Mouse (Mus musculus): ENCODE data around the gene Rpl10l. TPM values are rescaled to one million over a fixed set of nuclear protein-coding genes. Genes with fewer than 3 reads are reported as not detected.

The Rpl10l gene
- polyA plus RNA-seq (2012; rRNA removed): not detected in 2 replicates
- polyA plus RNA-seq (2014; fragmentation: Nextera tagmentation; extraction: Ambion mirVana): not detected in 2 replicates

DNA sequence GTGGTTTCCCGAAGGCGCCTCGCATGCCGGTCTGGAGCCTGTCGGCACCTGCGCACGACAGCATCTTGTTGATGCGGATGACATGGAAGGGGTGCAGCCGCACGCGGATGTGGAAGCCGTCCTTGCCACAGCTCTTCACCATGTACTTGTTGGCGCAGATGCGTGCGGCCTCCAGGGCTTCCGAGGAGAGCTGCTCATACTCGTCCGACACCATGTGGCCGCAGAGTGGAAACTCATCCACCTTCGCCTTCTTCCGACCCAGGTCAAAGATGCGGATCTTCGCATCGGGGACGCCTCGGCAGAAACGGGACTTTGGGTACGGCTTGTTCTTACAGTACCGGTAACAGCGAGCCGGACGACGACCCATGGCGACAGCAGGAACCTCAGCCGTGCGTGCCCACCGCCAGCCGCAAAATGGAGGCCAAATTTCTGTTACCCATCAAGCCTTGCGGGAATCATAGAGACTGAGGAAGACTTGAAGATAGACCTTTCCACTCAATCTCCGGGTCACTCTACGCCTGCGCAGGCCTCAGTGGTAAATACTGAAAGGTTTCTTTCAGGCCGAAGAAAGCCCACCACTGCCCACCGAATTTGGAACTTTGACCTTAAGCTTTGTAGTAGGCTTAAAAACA is at the start of gene Rpl10l:
Gene Rpl10l (minus strand): TSS at position 411 of the 632 bp plus-strand sequence.
- H3K27ac ChIP-seq (replicated peaks; ENCODE audit: low read depth, low read length): no peak within 1 kb of the TSS
- no peak for TF ChIP-seq POLR2A (IDR thresholded peaks at IDR 0.05; ENCODE audit: borderline replicate concordance, extremely low read depth, insufficient read depth, insufficient read length)
- WGBS: 96% methylated on average over 41 of the region's 44 CpGs
- H3K9me3 ChIP-seq (ENCODE audit: control insufficient read depth, low read length): peaks cover 6% of the 10 kb centered on the region; the same call in 1 of the 2 replicates
- DNase-seq (ENCODE audit: low spot score): no peak
- no peak within 1 kb of the TSS for H3K4me3 ChIP-seq (replicated peaks; ENCODE audit: low read length)
- no peaks in the 10 kb centered on the region for H3K4me1 ChIP-seq (ENCODE audit: control insufficient read depth, insufficient read depth, low read length)
- no peaks in the 10 kb centered on the region for H3K27me3 ChIP-seq (ENCODE audit: control insufficient read depth, insufficient read depth, low read length)
- no peak within 1 kb of the TSS for H3K9ac ChIP-seq (ENCODE audit: low read depth, low read length, severe bottlenecking)
- no peak for ATAC-seq (ENCODE audit: low FRiP score, low read depth)
- no peaks in the 10 kb centered on the region for H3K36me3 ChIP-seq (ENCODE audit: control insufficient read depth, insufficient read depth, low read length)
- no peak within 1 kb of the TSS for H3K4me2 ChIP-seq (replicated peaks; ENCODE audit: low read depth, low read length, severe bottlenecking)

DNA sequence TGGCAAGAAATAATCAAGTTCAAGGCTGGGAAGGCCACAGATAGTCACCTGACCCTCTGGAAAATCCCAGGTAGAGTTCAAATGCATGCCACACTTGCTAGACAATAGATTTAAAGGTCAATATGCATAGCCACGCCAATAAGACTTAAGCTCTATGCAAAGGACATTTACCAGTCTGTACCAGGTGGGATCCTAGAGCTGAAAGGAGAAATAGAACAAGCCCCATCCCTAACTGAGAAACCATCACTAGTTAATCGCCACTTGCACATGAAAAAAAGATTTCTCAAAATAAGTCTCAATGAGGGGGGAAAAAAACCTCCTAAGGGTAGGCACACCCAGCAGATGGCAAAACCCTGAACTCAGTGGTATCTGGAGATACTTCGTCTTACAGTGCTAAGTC is 8.3 kb downstream of the Rpl10l start:
- DNase-seq (ENCODE audit: low spot score) (no peak), ATAC-seq (ENCODE audit: low FRiP score, low read depth) (no peak)
- no peak for TF ChIP-seq POLR2A (IDR thresholded peaks at IDR 0.05; ENCODE audit: borderline replicate concordance, extremely low read depth, insufficient read depth, insufficient read length)
- H3K4me3 ChIP-seq (replicated peaks; ENCODE audit: low read length): no peak overlapping the region
- H3K4me2 ChIP-seq (replicated peaks; ENCODE audit: low read depth, low read length, severe bottlenecking): no peak overlapping the region
- 78% methylated on average over 3 of the region's 3 CpGs for WGBS
- no peaks in the 10 kb centered on the region for H3K9me3 ChIP-seq (ENCODE audit: control insufficient read depth, low read length)
- no peaks in the 10 kb centered on the region for H3K27me3 ChIP-seq (ENCODE audit: control insufficient read depth, insufficient read depth, low read length)
- H3K9ac ChIP-seq (ENCODE audit: low read depth, low read length, severe bottlenecking): no peak overlapping the region
- no peak overlapping the region for H3K27ac ChIP-seq (replicated peaks; ENCODE audit: low read depth, low read length)
- no peaks in the 10 kb centered on the region for H3K36me3 ChIP-seq (ENCODE audit: control insufficient read depth, insufficient read depth, low read length)
- H3K4me1 ChIP-seq (ENCODE audit: control insufficient read depth, insufficient read depth, low read length): no peaks in the 10 kb centered on the region

DNA sequence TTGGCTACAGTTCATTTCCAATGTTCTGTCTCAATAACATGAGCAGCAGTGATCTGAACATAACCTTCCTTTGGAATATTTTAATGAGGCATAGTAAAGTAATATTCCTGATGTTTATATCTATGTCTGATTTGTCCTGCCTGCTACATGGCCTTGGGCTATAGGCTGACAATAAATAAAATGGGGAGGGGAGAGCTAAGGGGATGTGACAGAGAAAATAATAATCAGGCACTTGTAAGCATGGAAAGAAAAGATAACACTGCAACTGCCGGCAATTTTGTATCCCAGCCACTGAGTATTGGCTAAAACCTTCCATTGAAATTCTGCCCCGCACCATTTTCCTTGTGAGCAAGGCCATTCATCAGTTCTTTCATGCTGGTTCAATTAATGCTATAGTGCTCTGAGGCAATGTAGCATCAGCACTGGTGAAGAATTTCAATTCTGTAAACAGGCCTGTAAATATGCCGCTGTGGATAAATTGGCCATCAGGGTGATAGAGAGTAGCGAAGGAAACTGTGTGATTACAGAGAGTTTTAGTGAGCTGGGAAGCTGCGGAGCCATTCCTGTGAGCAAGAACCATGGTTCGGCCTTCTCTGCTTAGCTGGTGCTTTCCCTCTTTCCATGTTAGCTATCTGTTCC is 38.6 kb downstream of the Rpl10l start:
- Histone ChIP-seq H3K9me3 (ENCODE audit: control insufficient read depth, low read length) (no peaks in the 10 kb centered on the region), H3K27me3 (ENCODE audit: control insufficient read depth, insufficient read depth, low read length) (no peaks in the 10 kb centered on the region), H3K4me1 (ENCODE audit: control insufficient read depth, insufficient read depth, low read length) (no peaks in the 10 kb centered on the region), H3K27ac (replicated peaks; ENCODE audit: low read depth, low read length) (no peak overlapping the region), H3K4me2 (replicated peaks; ENCODE audit: low read depth, low read length, severe bottlenecking) (no peak overlapping the region), H3K4me3 (replicated peaks; ENCODE audit: low read length) (no peak overlapping the region), H3K36me3 (ENCODE audit: control insufficient read depth, insufficient read depth, low read length) (no peaks in the 10 kb centered on the region), H3K9ac (ENCODE audit: low read depth, low read length, severe bottlenecking) (no peak overlapping the region)
- 79% methylated on average over 6 of the region's 6 CpGs for WGBS
- ATAC-seq (ENCODE audit: low FRiP score, low read depth) (no peak), DNase-seq (ENCODE audit: low spot score) (no peak)
- no peak for TF ChIP-seq POLR2A (IDR thresholded peaks at IDR 0.05; ENCODE audit: borderline replicate concordance, extremely low read depth, insufficient read depth, insufficient read length)

DNA sequence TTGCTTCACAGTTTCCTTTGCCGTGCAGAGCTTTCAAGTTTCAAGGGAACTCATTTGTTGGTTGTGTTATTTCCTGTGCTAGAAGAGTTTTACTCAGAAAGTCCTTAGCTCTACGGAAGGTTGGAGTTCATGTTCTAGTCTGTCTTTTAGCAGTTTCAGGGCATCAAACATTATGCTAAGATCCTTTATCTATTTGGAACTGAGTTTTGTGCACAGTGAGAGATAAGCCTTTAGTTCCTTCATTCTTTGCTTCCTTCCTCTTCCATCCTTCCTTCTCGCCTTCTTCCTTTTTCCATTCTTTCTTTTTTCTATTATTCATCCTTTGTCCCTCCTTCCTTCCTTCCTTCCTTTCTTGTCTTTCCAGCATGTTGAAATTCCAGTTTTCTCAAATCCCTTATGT is 50.0 kb downstream of the Rpl10l start:
- no peak for ATAC-seq (ENCODE audit: low FRiP score, low read depth)
- WGBS: 78% methylated on average over 3 of the region's 3 CpGs
- Histone ChIP-seq H3K4me3 (replicated peaks; ENCODE audit: low read length) (no peak overlapping the region), H3K27ac (replicated peaks; ENCODE audit: low read depth, low read length) (no peak overlapping the region), H3K4me2 (replicated peaks; ENCODE audit: low read depth, low read length, severe bottlenecking) (no peak overlapping the region), H3K36me3 (ENCODE audit: control insufficient read depth, insufficient read depth, low read length) (no peaks in the 10 kb centered on the region), H3K9me3 (ENCODE audit: control insufficient read depth, low read length) (no peaks in the 10 kb centered on the region), H3K9ac (ENCODE audit: low read depth, low read length, severe bottlenecking) (no peak overlapping the region), H3K4me1 (ENCODE audit: control insufficient read depth, insufficient read depth, low read length) (no peaks in the 10 kb centered on the region), H3K27me3 (ENCODE audit: control insufficient read depth, insufficient read depth, low read length) (no peaks in the 10 kb centered on the region)
- no peak for TF ChIP-seq POLR2A (IDR thresholded peaks at IDR 0.05; ENCODE audit: borderline replicate concordance, extremely low read depth, insufficient read depth, insufficient read length)
- no peak for DNase-seq (ENCODE audit: low spot score)
